Mouse (Mus musculus): ENCODE results near the gene Rd3.

DNA sequence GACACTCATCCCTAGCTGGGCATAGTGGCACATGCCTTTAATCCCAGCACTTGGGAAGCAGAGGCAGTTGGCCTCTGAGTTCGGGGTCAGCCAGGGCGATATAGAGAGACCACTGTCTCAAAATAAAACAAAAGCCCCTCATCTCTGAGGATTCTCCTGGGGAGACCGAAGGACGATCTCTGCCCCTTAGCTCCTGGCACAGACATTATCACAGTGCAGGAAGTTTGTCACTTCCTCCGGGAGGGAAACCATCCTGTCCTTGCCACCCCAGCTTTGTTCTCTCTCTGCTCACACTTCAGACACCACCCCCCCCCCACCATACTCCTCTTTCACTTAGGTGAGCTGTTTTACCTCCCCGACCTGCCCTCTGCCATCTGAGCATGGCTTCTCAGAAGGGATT lies 33.5 kb upstream of the Rd3 start:
- TF ChIP-seq CTCF (IDR thresholded peaks at IDR 0.05; ENCODE audit: low read depth) (no peak), EP300 (IDR thresholded peaks at IDR 0.05; ENCODE audit: low read depth) (no peak)
